Comparison of ENCODE assay signal across 11 mouse cellular contexts in the genomic region with DNA sequence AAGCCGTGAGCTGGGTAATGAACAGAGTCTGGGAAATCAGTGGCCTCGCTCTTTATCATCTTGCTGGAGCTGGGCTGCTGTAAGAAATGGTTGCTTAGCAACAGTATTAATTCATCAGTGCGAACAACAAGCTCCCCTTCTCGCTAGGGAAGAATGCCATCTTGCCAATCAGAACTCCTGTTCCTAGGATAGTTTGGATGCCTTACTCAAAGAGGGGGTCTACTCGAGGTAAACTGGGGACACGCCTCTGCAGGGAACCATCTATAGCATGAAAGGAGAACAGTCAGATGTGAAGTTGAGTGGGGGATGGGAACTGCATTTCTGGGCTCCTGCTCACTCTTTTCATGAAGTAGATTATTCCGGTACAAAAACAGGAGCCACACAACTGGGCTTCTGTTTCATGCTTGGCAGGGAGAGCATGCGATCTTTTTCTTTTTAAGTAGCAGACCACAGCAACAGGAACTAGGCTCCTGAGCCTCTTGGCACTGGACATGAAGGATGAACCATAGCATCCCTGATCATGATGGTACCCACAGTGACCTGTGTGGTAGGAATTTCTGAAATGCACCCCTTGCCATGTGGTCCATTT. TPM values are rescaled to one million over a fixed set of nuclear protein-coding genes. Genes with fewer than 3 reads are reported as not detected.
DNase-seq lines count a peak whose midpoint lies in the region; ATAC-seq lines count a peak whose summit lies in the region.
"Had no signal": no experiment of that assay in that cellular context is flagged by ENCODE, and none has a peak within 500 bp of the region (broad histone marks: within the 10 kb centered on the region; RNA-seq: fewer than 3 reads in every experiment).

No protein-coding gene starts in this region.

- 31% methylated on average over 8 of the region's 8 CpGs for WGBS in heart, embryonic 13.5 days
- WGBS in forebrain, embryonic 14.5 days, result 5% methylated on average over 8 of the region's 8 CpGs

- intact Hi-C loops in heart, postnatal 14 days (cut with DNase I), result no loop called here
- intact Hi-C loops in left cerebral cortex, postnatal 14 days (cut with DNase I), result no loop called here

- no peaks in the 10 kb centered on the region for H3K36me3 ChIP-seq in heart, embryonic 13.5 days
- no peaks in the 10 kb centered on the region for H3K36me3 ChIP-seq in forebrain, embryonic 14.5 days (ENCODE audit: control insufficient read depth, insufficient read depth, low read length)
- H3K36me3 ChIP-seq: stomach, embryonic 15.5 days had no signal

- ATAC-seq in heart, embryonic 13.5 days (ENCODE audit: extremely low read depth, insufficient number of reproducible peaks, low FRiP score, low TSS enrichment), result no peak
- peak; percentile 96 for ATAC-seq in forebrain, embryonic 14.5 days

- H3K4me1 ChIP-seq in heart, embryonic 13.5 days, result peaks cover 14% of the 10 kb centered on the region
- H3K4me1 ChIP-seq in forebrain, embryonic 14.5 days (ENCODE audit: control insufficient read depth, insufficient read depth, low read length), result peaks cover 24% of the 10 kb centered on the region

- no peaks in the 10 kb centered on the region for H3K27me3 ChIP-seq in heart, embryonic 13.5 days (replicated peaks)
- H3K27me3 ChIP-seq in forebrain, embryonic 14.5 days (replicated peaks; ENCODE audit: control insufficient read depth, insufficient read depth, low read length), result no peaks in the 10 kb centered on the region
- H3K27me3 ChIP-seq: CH12.LX; stomach, embryonic 15.5 days had no signal

- no peak overlapping the region for H3K9ac ChIP-seq in heart, embryonic 13.5 days
- peak overlapping the region; percentile 17; the same call in 1 of the 2 replicates for H3K9ac ChIP-seq in forebrain, embryonic 14.5 days (ENCODE audit: low read length)
- H3K9ac ChIP-seq: liver, embryonic 14.5 days; stomach, embryonic 15.5 days had no signal

- no peak for DNase-seq in heart, postnatal 14 days
- peak; percentile 98 for DNase-seq in forebrain, embryonic 14.5 days (ENCODE audit: low spot score)
- peak; percentile 61 to 89 for DNase-seq in left cerebral cortex, postnatal 14 days (ENCODE audit: low spot score in 2 of 2)
- DNase-seq in retina, embryonic 14.5 days (ENCODE audit: low spot score), result peak; percentile 83
- DNase-seq in urinary bladder, adult 18-20 months (ENCODE audit: low spot score in 2 of 2), result no peak
- DNase-seq in cerebellum, adult 11-12 months, result no peak
- no peak for DNase-seq in kidney, postnatal 10 days

- H3K27ac ChIP-seq in heart, embryonic 13.5 days (replicated peaks), result peak overlapping the region; percentile 21; the same call in 1 of the 2 replicates
- peak overlapping the region; percentile 96 for H3K27ac ChIP-seq in forebrain, embryonic 14.5 days (ENCODE audit: low read depth, low read length)
- H3K27ac ChIP-seq: liver, embryonic 14.5 days; stomach, embryonic 15.5 days had no signal

- no peak overlapping the region for H3K4me3 ChIP-seq in heart, embryonic 13.5 days
- H3K4me3 ChIP-seq in forebrain, embryonic 14.5 days (ENCODE audit: low read depth, low read length), result no peak overlapping the region
- H3K4me3 ChIP-seq: stomach, embryonic 15.5 days had no signal

- no peaks in the 10 kb centered on the region for H3K9me3 ChIP-seq in heart, embryonic 13.5 days
- no peaks in the 10 kb centered on the region for H3K9me3 ChIP-seq in forebrain, embryonic 14.5 days (replicated peaks; ENCODE audit: control insufficient read depth, low read length)
- H3K9me3 ChIP-seq: stomach, embryonic 15.5 days had no signal

- peak overlapping the region; percentile 44 for H3K4me2 ChIP-seq in heart, embryonic 13.5 days
- H3K4me2 ChIP-seq in forebrain, embryonic 14.5 days (ENCODE audit: low read length), result peak overlapping the region; percentile 41
- H3K4me2 ChIP-seq: stomach, embryonic 15.5 days had no signal

RNA-seq across cellular contexts. Expression of a gene that starts 22.9 kb away (rescaled TPM):
- polyA plus RNA-seq in heart, embryonic 13.5 days (2015; fragmentation: Nextera tagmentation; extraction: Ambion mirVana), result 6.0 and 7.3 TPM in 2 replicates
- total RNA-seq in heart, postnatal 14 days (2021), result 10 to 100 TPM; 16.8 to 19.5 TPM
- polyA plus RNA-seq in forebrain, embryonic 14.5 days (2014; fragmentation: Nextera tagmentation; extraction: Ambion mirVana), result 8.8 and 11.0 TPM in 2 replicates
- 10 to 100 TPM; 42.8 to 47.9 TPM for total RNA-seq in left cerebral cortex, postnatal 14 days (2021)

RNA-seq across cellular contexts. Expression of a gene that starts 29.9 kb away (rescaled TPM):
- polyA plus RNA-seq in heart, embryonic 13.5 days (2015; fragmentation: Nextera tagmentation; extraction: Ambion mirVana), result not detected in 2 replicates
- total RNA-seq in heart, postnatal 14 days (2021), result not detected
- not detected in 2 replicates for polyA plus RNA-seq in forebrain, embryonic 14.5 days (2014; fragmentation: Nextera tagmentation; extraction: Ambion mirVana)
- total RNA-seq in left cerebral cortex, postnatal 14 days (2021), result not detected
- total RNA-seq: CH12.LX had no signal
- polyA plus RNA-seq: liver, embryonic 14.5 days; stomach, embryonic 15.5 days had no signal

Comparison
In these comparisons a context has a peak if more than half of its experiments do, and no peak if none do; other contexts are left out.
1. DNase-seq: peak in forebrain, embryonic 14.5 days (single experiment), left cerebral cortex, postnatal 14 days (2 of 2) and retina, embryonic 14.5 days (single experiment); none in heart, postnatal 14 days (0 of 2), urinary bladder, adult 18-20 months (0 of 2), cerebellum, adult 11-12 months (single experiment) and kidney, postnatal 10 days (single experiment).